Mouse (Mus musculus): ENCODE measurements around the gene Ceacam1. TPM values are rescaled to one million over a fixed set of nuclear protein-coding genes. Genes with fewer than 3 reads are reported as not detected.

Gene Ceacam1
- polyA plus RNA-seq, 1 experiment = 1.1 TPM

DNA sequence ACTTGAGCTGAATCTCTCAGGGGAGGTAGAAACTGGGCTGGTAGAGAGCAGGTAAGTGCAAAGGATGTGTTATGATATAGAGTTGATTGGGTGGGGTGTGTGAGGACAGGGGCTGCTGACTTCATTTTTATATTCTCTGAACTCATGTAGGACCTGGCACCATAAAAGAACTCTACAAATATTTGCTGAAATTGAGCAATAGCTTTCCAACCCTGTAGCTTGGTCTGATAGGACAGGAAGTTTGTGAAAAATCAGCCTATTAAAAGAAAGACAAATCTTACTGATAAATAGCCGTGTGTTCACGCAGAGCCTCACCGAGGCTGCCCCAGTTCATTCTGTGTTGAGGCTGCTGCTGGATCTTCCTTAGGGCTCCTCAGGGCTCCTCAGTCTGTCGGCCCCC lies 57.5 kb downstream of the Ceacam1 start:
- TF ChIP-seq POLR2A (IDR thresholded peaks at IDR 0.05; ENCODE audit: borderline replicate concordance, extremely low read depth, insufficient read depth, insufficient read length, poor library complexity, severe bottlenecking) = no peak
- no peak for TF ChIP-seq CTCF (IDR thresholded peaks at IDR 0.05; ENCODE audit: borderline replicate concordance, extremely low read depth, insufficient read depth, insufficient read length)
- no peak for DNase-seq (ENCODE audit: low read depth)

DNA sequence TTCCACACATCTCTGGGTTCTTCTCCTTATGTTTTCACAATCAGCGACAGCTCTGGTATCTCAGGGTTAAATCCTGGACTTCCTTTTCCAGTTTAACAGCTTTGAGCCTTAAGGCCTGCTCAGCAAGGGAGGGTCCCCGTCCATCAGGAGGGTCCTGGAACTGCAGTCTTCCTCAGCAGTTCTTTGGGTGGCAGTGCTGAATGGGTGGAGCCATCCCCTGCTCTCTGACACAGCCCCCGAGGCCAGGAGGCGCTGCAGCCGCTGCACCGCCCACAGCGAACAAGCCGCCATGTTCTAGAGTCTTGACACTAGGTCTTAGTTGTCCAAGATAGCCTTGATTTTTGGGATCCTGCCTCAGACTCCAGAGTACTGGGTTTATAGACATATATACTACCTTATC lies 57.9 kb downstream of the Ceacam1 start:
- TF ChIP-seq CTCF (IDR thresholded peaks at IDR 0.05; ENCODE audit: borderline replicate concordance, extremely low read depth, insufficient read depth, insufficient read length) = no peak
- TF ChIP-seq POLR2A (IDR thresholded peaks at IDR 0.05; ENCODE audit: borderline replicate concordance, extremely low read depth, insufficient read depth, insufficient read length, poor library complexity, severe bottlenecking) = no peak
- no peak for DNase-seq (ENCODE audit: low read depth)

DNA sequence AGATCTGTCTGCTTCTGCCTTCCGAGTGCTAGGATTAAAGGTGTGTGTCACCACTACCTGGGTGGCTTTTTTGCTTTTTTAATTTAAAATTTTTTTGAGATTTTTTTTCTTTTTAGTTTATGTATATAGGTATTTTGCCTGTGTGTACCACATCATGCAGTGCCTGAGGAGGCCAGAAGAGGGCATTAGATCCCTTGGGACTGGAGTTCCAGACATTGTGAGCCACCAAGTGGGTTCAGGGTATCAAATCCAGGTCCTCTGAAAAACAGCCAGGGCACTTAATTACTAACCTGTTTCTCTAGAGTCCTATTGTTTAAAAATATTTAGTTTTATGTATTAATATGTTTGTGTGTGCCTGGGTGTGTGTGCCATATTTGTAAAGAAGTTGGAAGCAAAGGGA lies 59.8 kb downstream of the Ceacam1 start:
- TF ChIP-seq CTCF (IDR thresholded peaks at IDR 0.05; ENCODE audit: borderline replicate concordance, extremely low read depth, insufficient read depth, insufficient read length) = peak; percentile 57; the same call in 1 of the 2 replicates
- no peak for TF ChIP-seq POLR2A (IDR thresholded peaks at IDR 0.05; ENCODE audit: borderline replicate concordance, extremely low read depth, insufficient read depth, insufficient read length, poor library complexity, severe bottlenecking)
- DNase-seq (ENCODE audit: low read depth) = peak; percentile 50

DNA sequence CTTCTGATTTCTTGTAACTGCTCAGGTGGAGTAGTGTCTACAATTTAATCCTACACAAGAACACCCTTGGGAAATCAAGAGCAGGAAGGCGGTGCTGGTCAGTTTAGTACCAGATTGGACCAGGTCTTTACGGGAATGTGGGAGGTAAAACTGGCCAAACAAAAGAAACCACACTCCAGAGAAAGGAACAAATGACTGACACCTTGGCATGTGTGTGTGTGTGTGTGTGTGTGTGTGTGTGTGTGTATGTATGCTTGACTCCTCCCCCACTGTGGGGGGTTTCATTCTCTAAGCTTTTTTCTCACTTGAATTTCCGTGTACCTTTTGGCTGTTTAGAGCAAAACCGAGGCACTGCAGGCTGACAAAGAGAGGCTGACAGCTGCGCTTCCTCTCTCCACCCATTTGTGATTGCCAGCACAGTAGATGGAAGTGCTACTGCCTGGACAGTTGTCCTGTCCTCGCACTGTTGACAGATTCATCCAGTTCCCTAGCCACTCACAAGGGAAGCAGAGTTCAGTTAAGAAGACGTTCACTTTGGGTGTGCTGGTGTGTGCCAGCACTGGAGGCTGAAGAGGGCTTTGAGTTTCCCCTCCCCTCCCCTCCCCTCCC lies 64.5 kb downstream of the Ceacam1 start, which contains the start of gene Cxcl17:
Gene Cxcl17, minus strand, starts transcription at position 54 of the 609 bp plus-strand sequence.
- TF ChIP-seq CTCF (IDR thresholded peaks at IDR 0.05; ENCODE audit: borderline replicate concordance, extremely low read depth, insufficient read depth, insufficient read length) = no peak
- no peak for TF ChIP-seq POLR2A (IDR thresholded peaks at IDR 0.05; ENCODE audit: borderline replicate concordance, extremely low read depth, insufficient read depth, insufficient read length, poor library complexity, severe bottlenecking)
- DNase-seq (ENCODE audit: low read depth) = no peak

DNA sequence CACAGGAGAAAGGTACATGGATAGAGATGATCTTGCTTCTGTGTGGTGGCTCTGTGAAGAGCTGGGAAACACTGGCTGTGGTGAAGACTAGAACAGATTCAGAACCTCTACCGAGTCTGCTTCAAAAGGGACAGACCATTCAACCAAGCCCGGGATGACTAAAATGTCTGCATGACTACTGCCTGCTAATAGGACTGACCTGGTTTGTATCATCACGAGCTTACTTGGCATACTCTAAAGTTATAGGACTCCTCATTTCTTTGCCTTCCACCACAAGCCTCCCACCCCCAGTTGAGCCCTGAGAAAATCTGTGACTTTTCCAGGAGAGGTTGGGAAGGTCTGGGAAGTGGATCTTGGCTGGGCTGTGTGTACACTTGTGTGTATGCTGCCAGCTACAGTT lies 65.5 kb downstream of the Ceacam1 start:
- TF ChIP-seq POLR2A (IDR thresholded peaks at IDR 0.05; ENCODE audit: borderline replicate concordance, extremely low read depth, insufficient read depth, insufficient read length, poor library complexity, severe bottlenecking) (no peak), CTCF (IDR thresholded peaks at IDR 0.05; ENCODE audit: borderline replicate concordance, extremely low read depth, insufficient read depth, insufficient read length) (no peak)
- DNase-seq (ENCODE audit: low read depth) = no peak

Other genes starting within 250 kb of the Ceacam1 start
- gene Gsk3a, start 239.8 kb downstream of the Ceacam1 start, polyA plus RNA-seq (2012; rRNA removed) = 224 and 265 TPM in 2 replicates
- gene Erf, start 226.8 kb downstream of the Ceacam1 start, polyA plus RNA-seq (2012; rRNA removed) = 20.2 and 28.4 TPM in 2 replicates
- gene Cic, start 209.9 kb downstream of the Ceacam1 start, polyA plus RNA-seq (2012; rRNA removed) = 107 and 149 TPM in 2 replicates
- gene Pafah1b3, start 179.6 kb downstream of the Ceacam1 start, polyA plus RNA-seq (2012; rRNA removed) = 640 and 871 TPM in 2 replicates
- gene Prr19, start 176.2 kb downstream of the Ceacam1 start, polyA plus RNA-seq (2012; rRNA removed) = 2.8 and 2.9 TPM in 2 replicates
- gene Tmem145, start 171.5 kb downstream of the Ceacam1 start, polyA plus RNA-seq (2012; rRNA removed) = 163 and 167 TPM in 2 replicates
- 53.0 and 60.7 TPM in 2 replicates for gene Megf8, start 160.4 kb downstream of the Ceacam1 start, polyA plus RNA-seq (2012; rRNA removed)
- gene Cnfn, start 107.9 kb downstream of the Ceacam1 start, polyA plus RNA-seq (2012; rRNA removed) = 1.2 TPM in 1 of 2 replicates, not detected in the other
- gene Lipe, start 78.9 kb downstream of the Ceacam1 start, polyA plus RNA-seq (2012; rRNA removed) = 12.0 and 13.0 TPM in 2 replicates
- gene Cxcl17, start 64.7 kb downstream of the Ceacam1 start, polyA plus RNA-seq (2012; rRNA removed) = not detected in 2 replicates
- not detected in 2 replicates for gene Ceacam2, start 62.3 kb upstream of the Ceacam1 start, polyA plus RNA-seq (2012; rRNA removed)
- 0.10 and 0.12 TPM in 2 replicates for gene Erich4, start 138.3 kb upstream of the Ceacam1 start, polyA plus RNA-seq (2012; rRNA removed)
- 41.9 and 46.1 TPM in 2 replicates for gene Dmac2, start 141.8 kb upstream of the Ceacam1 start, polyA plus RNA-seq (2012; rRNA removed)
- 0.78 and 0.87 TPM in 2 replicates for gene B3gnt8, start 149.1 kb upstream of the Ceacam1 start, polyA plus RNA-seq (2012; rRNA removed)
- gene Bckdha, start 181.4 kb upstream of the Ceacam1 start, polyA plus RNA-seq (2012; rRNA removed) = 58.6 and 87.9 TPM in 2 replicates
- 35.8 and 58.1 TPM in 2 replicates for gene Exosc5, start 181.6 kb upstream of the Ceacam1 start, polyA plus RNA-seq (2012; rRNA removed)
- gene Tmem91, start 197.6 kb upstream of the Ceacam1 start, polyA plus RNA-seq (2012; rRNA removed) = 14.2 and 16.5 TPM in 2 replicates
- 51.5 and 73.3 TPM in 2 replicates for gene B9d2, start 203.2 kb upstream of the Ceacam1 start, polyA plus RNA-seq (2012; rRNA removed)
- 3.2 and 7.9 TPM in 2 replicates for gene Tgfb1, start 209.4 kb upstream of the Ceacam1 start, polyA plus RNA-seq (2012; rRNA removed)
- 80.5 and 84.4 TPM in 2 replicates for gene Ccdc97, start 241.5 kb upstream of the Ceacam1 start, polyA plus RNA-seq (2012; rRNA removed)